Mouse (Mus musculus) erythroid progenitor cell, adult 5-6 weeks (primary cell): ENCODE results near the gene Glipr1l2. TPM values are rescaled to one million over a fixed set of nuclear protein-coding genes. Genes with fewer than 3 reads are reported as not detected.

Experiments
- total RNA-seq, 2 experiments: library from RNA; stranded (forward) in 1 of 2; stranded (reverse) in 1 of 2; fragments of 150-400 nt in 1 of 2; fragments of 186-747, 209-891 nt in 1 of 2; gene quantifications; 2 replicates each; pipeline versions ENCODE4 v1.2.3 to v1.2.4; 2015 to 2017; ENCODE audit warnings: low replicate concordance in 2 of 2

Glipr1l2 gene
- total RNA-seq, 2 experiments from 2014 or later: not detected

Other genes with a start within 250 kb of the Glipr1l2 start
- 16.8 and 21.6 TPM in 2 replicates for gene Krr1, start 110.7 kb upstream of the Glipr1l2 start, total RNA-seq (2015; ENCODE audit: low replicate concordance)
- 6.3 and 12.6 TPM in 2 replicates for gene Krr1, start 110.7 kb upstream of the Glipr1l2 start, total RNA-seq (2017; ENCODE audit: low replicate concordance)
- gene Glipr1, start 80.7 kb upstream of the Glipr1l2 start, total RNA-seq (2015; ENCODE audit: low replicate concordance): 62.5 and 76.0 TPM in 2 replicates
- 16.2 and 16.6 TPM in 2 replicates for gene Glipr1, start 80.7 kb upstream of the Glipr1l2 start, total RNA-seq (2017; ENCODE audit: low replicate concordance)
- not detected in 2 replicates for gene Glipr1l1, start 23.2 kb upstream of the Glipr1l2 start, total RNA-seq (2015; ENCODE audit: low replicate concordance)
- gene Glipr1l1, start 23.2 kb upstream of the Glipr1l2 start, total RNA-seq (2017; ENCODE audit: low replicate concordance): not detected in 2 replicates
- gene Glipr1l3, start 77.0 kb downstream of the Glipr1l2 start, total RNA-seq (2015; ENCODE audit: low replicate concordance): not detected in 2 replicates
- gene Glipr1l3, start 77.0 kb downstream of the Glipr1l2 start, total RNA-seq (2017; ENCODE audit: low replicate concordance): not detected in 2 replicates
- gene Caps2, start 80.3 kb downstream of the Glipr1l2 start, total RNA-seq (2015; ENCODE audit: low replicate concordance): not detected in 2 replicates
- not detected in 2 replicates for gene Caps2, start 80.3 kb downstream of the Glipr1l2 start, total RNA-seq (2017; ENCODE audit: low replicate concordance)
- 1.1 TPM in 1 of 2 replicates, not detected in the other for gene Kcnc2, start 187.8 kb downstream of the Glipr1l2 start, total RNA-seq (2015; ENCODE audit: low replicate concordance)
- not detected in 2 replicates for gene Kcnc2, start 187.8 kb downstream of the Glipr1l2 start, total RNA-seq (2017; ENCODE audit: low replicate concordance)